Mouse (Mus musculus): ENCODE data around the gene Kctd6. TPM values are rescaled to one million over a fixed set of nuclear protein-coding genes. Genes with fewer than 3 reads are reported as not detected.

The Kctd6 gene
- 8.6 and 11.3 TPM in 2 replicates for polyA plus RNA-seq (2015; fragmentation: Nextera tagmentation; extraction: Ambion mirVana)

DNA sequence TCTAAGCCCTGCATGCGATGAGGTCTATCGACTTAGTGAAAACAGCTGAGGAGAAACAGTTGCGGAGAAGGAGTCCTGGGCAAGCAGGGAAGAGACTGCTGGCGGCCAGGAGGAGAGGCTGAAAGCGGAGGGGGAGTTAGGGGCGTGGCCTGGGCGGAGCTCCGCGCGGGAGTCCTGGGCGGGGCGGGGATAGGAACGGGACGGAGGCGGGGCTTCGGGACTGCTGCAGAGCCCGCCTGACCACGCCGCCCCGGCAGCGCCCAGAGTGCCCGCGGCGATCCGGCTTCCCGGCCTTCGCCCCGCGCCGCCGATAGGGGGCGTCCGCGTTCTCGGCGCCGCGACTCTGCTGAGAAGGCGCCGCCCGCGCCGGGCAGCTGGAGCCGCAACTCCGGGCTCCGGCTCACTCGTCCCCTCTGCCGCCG, at the start of gene Kctd6:
Gene Kctd6, plus strand, starts transcription at position 338 of the 422 bp plus-strand sequence.

DNA sequence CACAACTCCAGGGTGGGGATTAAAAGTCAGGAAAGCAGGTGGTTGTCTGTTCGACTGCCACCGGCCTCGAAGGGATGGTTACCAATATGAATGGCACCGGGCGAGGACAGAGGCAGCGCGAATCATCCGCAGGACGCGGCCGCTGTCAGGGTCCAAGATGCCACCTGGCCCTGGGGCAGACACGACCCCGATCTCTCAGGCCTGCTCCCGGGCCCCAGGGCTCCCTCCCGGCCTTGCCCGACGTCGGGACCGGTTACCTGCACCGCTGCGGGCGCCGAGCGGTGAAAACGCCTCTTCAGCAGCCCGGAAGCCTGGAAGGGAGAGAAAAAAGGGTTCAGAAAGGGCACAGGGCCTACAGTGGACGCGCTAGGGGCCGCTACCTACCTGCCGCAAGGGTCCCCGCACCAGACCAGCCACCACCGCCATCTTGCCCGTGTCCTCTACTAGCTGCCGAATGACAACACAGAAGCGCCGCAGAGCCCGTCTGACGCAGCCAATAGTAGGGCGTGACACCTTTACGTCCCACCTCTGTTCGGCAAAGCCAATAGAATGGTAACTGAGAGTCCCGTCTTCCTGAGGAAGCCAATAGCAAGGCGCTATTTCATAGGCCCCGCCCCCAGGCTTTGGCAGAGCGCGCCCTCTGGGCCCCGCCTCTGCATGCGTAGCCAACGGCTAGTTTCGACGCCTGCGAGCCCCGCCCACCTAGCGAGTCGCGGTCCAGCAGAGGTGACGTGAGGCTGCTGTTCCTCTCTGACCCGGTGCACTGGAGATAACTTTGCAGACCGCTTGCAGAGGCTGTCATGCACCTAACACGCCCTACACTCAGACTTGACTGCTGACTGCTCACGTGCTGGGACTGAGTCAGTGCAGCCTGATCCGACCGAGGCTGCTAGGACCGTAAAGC, 41.2 kb upstream of the Kctd6 start, which contains the start of gene Pdhb:
Gene Pdhb, minus strand, starts transcription at position 519 of the 904 bp plus-strand sequence.

GRCm38 (mm10) chr14:8259166-8259565, 45.2 kb downstream of the Kctd6 start, which contains the start of gene Acox2:
Gene Acox2 (minus strand): TSS chr14:8259353.

Other genes starting within 250 kb of the Kctd6 start
- gene Dnase1l3, start 219.6 kb upstream of the Kctd6 start, polyA plus RNA-seq (2015; fragmentation: Nextera tagmentation; extraction: Ambion mirVana) = 0.57 and 0.63 TPM in 2 replicates
- 3.7 and 5.6 TPM in 2 replicates for gene Abhd6, start 211.2 kb upstream of the Kctd6 start, polyA plus RNA-seq (2015; fragmentation: Nextera tagmentation; extraction: Ambion mirVana)
- 35.5 and 36.0 TPM in 2 replicates for gene Rpp14, start 133.8 kb upstream of the Kctd6 start, polyA plus RNA-seq (2015; fragmentation: Nextera tagmentation; extraction: Ambion mirVana)
- 18.4 and 21.3 TPM in 2 replicates for gene Pxk, start 115.9 kb upstream of the Kctd6 start, polyA plus RNA-seq (2015; fragmentation: Nextera tagmentation; extraction: Ambion mirVana)
- 552 and 582 TPM in 2 replicates for gene Pdhb, start 41.1 kb upstream of the Kctd6 start, polyA plus RNA-seq (2015; fragmentation: Nextera tagmentation; extraction: Ambion mirVana)
- 0.05 and 0.24 TPM in 2 replicates for gene Acox2, start 45.2 kb downstream of the Kctd6 start, polyA plus RNA-seq (2015; fragmentation: Nextera tagmentation; extraction: Ambion mirVana)
- gene Fam107a, start 103.9 kb downstream of the Kctd6 start, polyA plus RNA-seq (2015; fragmentation: Nextera tagmentation; extraction: Ambion mirVana) = 0.17 and 0.26 TPM in 2 replicates
- gene Oit1, start 164.6 kb downstream of the Kctd6 start, polyA plus RNA-seq (2015; fragmentation: Nextera tagmentation; extraction: Ambion mirVana) = not detected in 2 replicates